In the genomic region with DNA sequence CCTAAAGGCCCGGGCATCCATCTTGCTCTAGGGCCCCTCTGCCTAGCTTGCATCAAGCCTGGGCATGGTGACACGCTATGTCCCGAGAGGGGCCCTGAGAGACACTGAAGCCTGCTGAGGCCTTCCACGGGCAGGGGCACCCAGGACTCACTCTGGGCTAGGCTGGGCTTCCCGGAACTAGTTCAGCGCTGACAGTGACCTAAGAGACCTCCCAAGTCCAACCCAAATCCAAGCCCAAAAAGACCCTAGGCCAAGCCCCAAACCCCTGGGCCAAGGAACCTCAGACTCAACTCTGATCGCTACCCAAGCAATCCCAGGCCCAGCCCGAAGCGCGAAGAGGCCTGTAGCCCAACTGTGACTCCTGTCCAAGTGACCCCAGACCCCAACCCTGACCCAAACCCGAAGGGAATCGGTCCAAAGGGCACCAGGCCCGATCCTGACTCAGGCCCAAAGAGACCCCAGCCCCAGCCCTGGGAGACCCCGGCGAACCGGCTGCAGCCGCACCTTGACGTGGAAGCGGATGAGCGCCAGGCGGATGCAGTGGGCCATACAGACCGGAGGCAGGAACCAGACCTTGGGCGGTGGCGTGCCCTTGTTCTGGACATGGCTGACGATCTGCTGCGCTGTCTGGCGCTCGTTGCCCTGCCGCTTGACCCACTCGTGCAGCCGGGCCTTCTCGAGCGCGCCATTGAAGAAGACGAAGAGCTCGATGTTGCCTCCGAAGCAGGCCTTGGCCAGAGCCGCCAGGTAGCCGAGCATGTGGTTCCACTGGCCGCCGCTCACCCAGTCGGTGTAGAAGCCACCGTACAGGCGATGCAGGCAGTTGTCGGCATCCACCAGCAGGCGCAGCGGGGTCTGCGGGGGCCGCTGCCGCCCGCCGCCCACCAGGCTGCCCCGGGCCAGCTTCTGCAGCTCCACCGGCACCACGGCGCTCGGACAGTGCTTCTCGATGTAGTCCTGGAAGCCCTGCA, we compare ENCODE assay signal across 8 mouse cellular contexts. TPM values are rescaled to one million over a fixed set of nuclear protein-coding genes. Genes with fewer than 3 reads are reported as not detected.
A peak's percentile ranks its signal among the peaks of the same experiment; 100 is the strongest.
DNase-seq lines count a peak whose midpoint lies in the region; ATAC-seq lines count a peak whose summit lies in the region.

No protein-coding gene starts in this region.

- no peaks in the 10 kb centered on the region for H3K9me3 ChIP-seq in intestine, embryonic 16.5 days (ENCODE audit: control insufficient read depth, low read length)
- H3K9me3 ChIP-seq in midbrain, embryonic 12.5 days: no peaks in the 10 kb centered on the region

- H3K9ac ChIP-seq in intestine, embryonic 16.5 days (ENCODE audit: low read depth, low read length): peak overlapping the region; percentile 100
- peak overlapping the region; percentile 93 for H3K9ac ChIP-seq in midbrain, embryonic 12.5 days (replicated peaks)

- H3K27ac ChIP-seq in intestine, embryonic 16.5 days (ENCODE audit: low read length): peak overlapping the region; percentile 99
- H3K27ac ChIP-seq in midbrain, embryonic 12.5 days (replicated peaks): peak overlapping the region; percentile 96

- H3K27me3 ChIP-seq in intestine, embryonic 16.5 days (replicated peaks; ENCODE audit: control insufficient read depth, insufficient read depth, low read length): no peaks in the 10 kb centered on the region
- no peaks in the 10 kb centered on the region for H3K27me3 ChIP-seq in midbrain, embryonic 12.5 days

- H3K4me1 ChIP-seq in intestine, embryonic 16.5 days (ENCODE audit: control insufficient read depth, insufficient read depth, low read length): peaks cover 38% of the 10 kb centered on the region
- peaks cover 57% of the 10 kb centered on the region for H3K4me1 ChIP-seq in midbrain, embryonic 12.5 days

- WGBS in intestine, embryonic 16.5 days: under 1% methylated on average over 58 of the region's 58 CpGs
- WGBS in midbrain, embryonic 12.5 days: under 1% methylated on average over 48 of the region's 58 CpGs

- H3K4me3 ChIP-seq in intestine, embryonic 16.5 days (ENCODE audit: low read length): peak overlapping the region; percentile 100
- peak overlapping the region; percentile 91 for H3K4me3 ChIP-seq in midbrain, embryonic 12.5 days

- intact Hi-C loops in left cerebral cortex, postnatal 4 days (cut with DNase I): no loop called here

- peak overlapping the region; percentile 82 for H3K4me2 ChIP-seq in intestine, embryonic 16.5 days (ENCODE audit: low read depth, low read length)
- peak overlapping the region; percentile 99 for H3K4me2 ChIP-seq in midbrain, embryonic 12.5 days (replicated peaks)

- ATAC-seq in intestine, embryonic 16.5 days: peak; percentile 0; the same call in 1 of the 2 replicates
- peak; percentile 14; the same call in 1 of the 2 replicates for ATAC-seq in midbrain, embryonic 12.5 days (ENCODE audit: low FRiP score, low read depth)

- H3K36me3 ChIP-seq in intestine, embryonic 16.5 days (ENCODE audit: control insufficient read depth, insufficient read depth, low read length): no peaks in the 10 kb centered on the region
- H3K36me3 ChIP-seq in midbrain, embryonic 12.5 days: 0 out of 2 replicates have a peak, but pooled peaks cover 3% of the 10 kb centered on the region

- peak; percentile 61 for DNase-seq in urinary bladder, adult 2 months (ENCODE audit: low spot score)
- no peak for DNase-seq in urinary bladder, postnatal 10 days (ENCODE audit: low spot score)
- peak; percentile 62 for DNase-seq in embryo, embryonic 9.5 days (ENCODE audit: extremely low spot score)
- DNase-seq in gastrocnemius, postnatal 4 days (ENCODE audit: low spot score in 2 of 2): peak; percentile 35 to 54
- DNase-seq in left cerebral cortex, postnatal 4 days: peak; percentile 56
- DNase-seq in spleen, adult 18-20 months: peak; percentile 49 to 60

RNA-seq across cellular contexts. Expression of a gene that starts 0.7 kb away (rescaled TPM):
- 80.1 and 101 TPM in 2 replicates for polyA plus RNA-seq in urinary bladder, adult 2 months (2012; rRNA removed)
- total RNA-seq in gastrocnemius, postnatal 4 days (2021): 100 to 1,000 TPM; 132 to 135 TPM
- 25.7 and 26.0 TPM in 2 replicates for polyA plus RNA-seq in intestine, embryonic 16.5 days (2015; fragmentation: Nextera tagmentation; extraction: Ambion mirVana)
- total RNA-seq in left cerebral cortex, postnatal 4 days (2021): 10 to 100 TPM; 76.8 to 77.6 TPM
- polyA plus RNA-seq in midbrain, embryonic 12.5 days (2016; fragmentation: Nextera tagmentation; extraction: Ambion mirVana): 14.6 and 16.1 TPM in 2 replicates
